Mouse (Mus musculus) frontal cortex, adult 2 months (tissue): ENCODE measurements around the gene Catsperd. TPM values are rescaled to one million over a fixed set of nuclear protein-coding genes. Genes with fewer than 3 reads are reported as not detected.

Experiments used
- DNase-seq, 2 experiments: peaks; one replicate each; pipeline ENCODE4 v3.0.0; 2022; ENCODE audit warnings: low spot score in 1 of 2; ENCODE audit errors: extremely low spot score in 1 of 2
- polyA plus RNA-seq: library from polyadenylated mRNA; depleted of rRNA; stranded (reverse); fragments of >200 nt; gene quantifications from 2 replicates; pipeline ENCODE4 v1.2.3, GENCODE M21; 2012

The Catsperd gene
- polyA plus RNA-seq, 1 experiment: 2.4 TPM

- DNase-seq: no peak
These were observed 27.4 kb downstream of the Catsperd start for GRCm38 (mm10) chr17:56655311-56655710.

- no peak for DNase-seq
These were observed 28.2 kb downstream of the Catsperd start for GRCm38 (mm10) chr17:56656171-56656570.

GRCm38 (mm10) chr17:56663659-56664058, 35.7 kb downstream of the Catsperd start:
- no peak for DNase-seq

GRCm38 (mm10) chr17:56664333-56664732, 36.4 kb downstream of the Catsperd start:
- no peak for DNase-seq

GRCm38 (mm10) chr17:56666384-56666783, 38.4 kb downstream of the Catsperd start:
- no peak for DNase-seq

- DNase-seq: no peak
These were observed 39.6 kb downstream of the Catsperd start for GRCm38 (mm10) chr17:56667591-56667990.

GRCm38 (mm10) chr17:56668384-56669144, 40.6 kb downstream of the Catsperd start:
- peak in 1 of 2 experiments; percentile 89 for DNase-seq

- no peak for DNase-seq
These were observed 41.8 kb downstream of the Catsperd start for GRCm38 (mm10) chr17:56669766-56670165.

GRCm38 (mm10) chr17:56672941-56673646, 45.2 kb downstream of the Catsperd start, which contains the start of gene Ranbp3:
Ranbp3 (plus strand) TSS chr17:56673294.
- DNase-seq: peak; percentile 98 to 99

- DNase-seq: no peak
These were observed 45.9 kb downstream of the Catsperd start for GRCm38 (mm10) chr17:56673647-56674416.

GRCm38 (mm10) chr17:56681791-56682190, 53.8 kb downstream of the Catsperd start:
- DNase-seq: no peak

- DNase-seq: no peak
These were observed 54.9 kb downstream of the Catsperd start for GRCm38 (mm10) chr17:56682880-56683279.

GRCm38 (mm10) chr17:56683546-56684140, 55.7 kb downstream of the Catsperd start:
- DNase-seq: no peak

- no peak for DNase-seq
These were observed 56.7 kb downstream of the Catsperd start for GRCm38 (mm10) chr17:56684649-56685048.

GRCm38 (mm10) chr17:56686801-56687200, 58.9 kb downstream of the Catsperd start:
- DNase-seq: no peak

- no peak for DNase-seq
These were observed 60.1 kb downstream of the Catsperd start for GRCm38 (mm10) chr17:56688045-56688444.

- no peak for DNase-seq
These were observed 60.7 kb downstream of the Catsperd start for GRCm38 (mm10) chr17:56688689-56689088.

GRCm38 (mm10) chr17:56693395-56693794, 65.5 kb downstream of the Catsperd start:
- DNase-seq: no peak

- peak; percentile 42 to 83 for DNase-seq
These were observed 65.9 kb downstream of the Catsperd start for GRCm38 (mm10) chr17:56693851-56694310.

GRCm38 (mm10) chr17:56700451-56700850, 72.5 kb downstream of the Catsperd start:
- no peak for DNase-seq

GRCm38 (mm10) chr17:56703038-56703437, 75.1 kb downstream of the Catsperd start:
- DNase-seq: no peak
